Mouse (Mus musculus) kidney, adult 2 months (tissue): ENCODE results near the gene Tmem39a. TPM values are rescaled to one million over a fixed set of nuclear protein-coding genes. Genes with fewer than 3 reads are reported as not detected.

ENCODE experiments used
- DNase-seq: peaks from one replicate; pipeline ENCODE4 v3.0.0; 2021
- H3K27ac ChIP-seq: fragments of 200-500 bp; 2 replicates; pipeline ENCODE4 v1.5.1; 2012; ENCODE audit warnings: low read depth, low read length, control low read depth, inconsistent platforms; ENCODE audit not compliant: insufficient read depth
- H3K27me3 ChIP-seq: fragments of 200-500 bp; replicated peaks from 2 replicates; pipeline ENCODE4 v1.6.1; 2012; ENCODE audit warnings: mild to moderate bottlenecking, moderate library complexity, low read length, inconsistent platforms; ENCODE audit not compliant: control insufficient read depth, insufficient read depth
- H3K36me3 ChIP-seq: fragments of 200-500 bp; 2 replicates; pipeline ENCODE4 v1.6.1; 2012; ENCODE audit warnings: mild to moderate bottlenecking, moderate library complexity, low read length, inconsistent platforms; ENCODE audit not compliant: control insufficient read depth, insufficient read depth
- H3K4me1 ChIP-seq: fragments of 200-500 bp; 2 replicates; pipeline ENCODE4 v1.6.1; 2011; ENCODE audit warnings: low read length; ENCODE audit not compliant: control insufficient read depth, insufficient read depth
- H3K4me3 ChIP-seq: fragments of 200-500 bp; 2 replicates; pipeline ENCODE4 v1.5.1; 2011; ENCODE audit warnings: mild to moderate bottlenecking, low read depth, low read length, control low read depth; ENCODE audit not compliant: insufficient read depth
- CTCF ChIP-seq: fragments of 200-500 bp; conservative IDR thresholded peaks from 2 replicates; pipeline ENCODE4 v1.5.1; 2011; ENCODE audit warnings: low read depth, mild to moderate bottlenecking, control low read depth, low read length, moderate library complexity, mixed read lengths; ENCODE audit not compliant: insufficient read depth, insufficient read length
- POLR2A ChIP-seq: fragments of 200-500 bp; IDR thresholded peaks from one replicate; pipeline ENCODE4 v1.6.1; 2011; ENCODE audit warnings: low read depth, low read length, control low read depth
- WGBS: fragments of 180-500 bp; shearing (Covaris S2); methylation state at CpG from one replicate; pipeline ENCODE4 v1.1.7; 2018; 5-methylcytosine and 5-hydroxymethylcytosine counted together
- polyA plus RNA-seq: library from polyadenylated mRNA; depleted of rRNA; stranded (reverse); fragments of >200 nt; gene quantifications from 2 replicates; pipeline ENCODE4 v1.2.3, GENCODE M21; 2012; rRNA removed

The Tmem39a gene
- polyA plus RNA-seq, 1 experiment = 42.9 TPM

- no peak for TF ChIP-seq CTCF
- TF ChIP-seq POLR2A = no peak
- no peak for DNase-seq
- no peaks in the 10 kb centered on the region for H3K36me3 ChIP-seq
- 75% methylated on average over 8 of the region's 8 CpGs for WGBS
- H3K4me1 ChIP-seq = no peaks in the 10 kb centered on the region
- no peak overlapping the region for H3K4me3 ChIP-seq
- H3K27ac ChIP-seq = no peak overlapping the region
- no peaks in the 10 kb centered on the region for H3K27me3 ChIP-seq
Measured at GRCm38 (mm10) chr16:38635833-38636390, 77.4 kb downstream of the Tmem39a start.

GRCm38 (mm10) chr16:38636682-38637081 is 78.2 kb downstream of the Tmem39a start:
- no peak for DNase-seq
- no peaks in the 10 kb centered on the region for H3K4me1 ChIP-seq
- H3K27ac ChIP-seq = no peak overlapping the region
- 61% methylated on average over 9 of the region's 9 CpGs for WGBS
- no peaks in the 10 kb centered on the region for H3K27me3 ChIP-seq
- no peaks in the 10 kb centered on the region for H3K36me3 ChIP-seq
- TF ChIP-seq CTCF = no peak
- no peak for TF ChIP-seq POLR2A
- no peak overlapping the region for H3K4me3 ChIP-seq

GRCm38 (mm10) chr16:38637085-38637484 is 78.6 kb downstream of the Tmem39a start:
- Histone ChIP-seq H3K27me3 (no peaks in the 10 kb centered on the region), H3K4me3 (no peak overlapping the region), H3K4me1 (no peaks in the 10 kb centered on the region), H3K27ac (no peak overlapping the region), H3K36me3 (no peaks in the 10 kb centered on the region)
- TF ChIP-seq POLR2A (no peak), CTCF (no peak)
- DNase-seq = no peak
- WGBS = 56% methylated on average over 10 of the region's 10 CpGs

Other genes starting within 250 kb of the Tmem39a start
- 0.39 and 0.50 TPM in 2 replicates for gene Maats1, start 216.6 kb upstream of the Tmem39a start, polyA plus RNA-seq
- 126 and 170 TPM in 2 replicates for gene Cox17, start 211.7 kb upstream of the Tmem39a start, polyA plus RNA-seq
- not detected in 2 replicates for gene Gm21987, start 211.7 kb upstream of the Tmem39a start, polyA plus RNA-seq
- gene Popdc2, start 196.5 kb upstream of the Tmem39a start, polyA plus RNA-seq = 1.5 TPM in 2 replicates
- gene Pla1a, start 125.6 kb upstream of the Tmem39a start, polyA plus RNA-seq = 26.8 and 27.4 TPM in 2 replicates
- gene Adprh, start 106.0 kb upstream of the Tmem39a start, polyA plus RNA-seq = 20.4 and 20.9 TPM in 2 replicates
- 0.14 and 0.23 TPM in 2 replicates for gene Cd80, start 103.1 kb upstream of the Tmem39a start, polyA plus RNA-seq
- 15.4 and 16.5 TPM in 2 replicates for gene Timmdc1, start 36.0 kb upstream of the Tmem39a start, polyA plus RNA-seq
- 23.5 and 26.2 TPM in 2 replicates for gene Poglut1, start 8.4 kb upstream of the Tmem39a start, polyA plus RNA-seq
- gene Arhgap31, start 154.6 kb downstream of the Tmem39a start, polyA plus RNA-seq = 5.8 and 6.9 TPM in 2 replicates
- 5.0 and 5.4 TPM in 2 replicates for gene B4galt4, start 183.6 kb downstream of the Tmem39a start, polyA plus RNA-seq
- 5.3 and 7.4 TPM in 2 replicates for gene Upk1b, start 241.6 kb downstream of the Tmem39a start, polyA plus RNA-seq